Mouse (Mus musculus) stomach, postnatal 0 days (tissue): Measurements from ENCODE around the gene Nckap5l. TPM values are rescaled to one million over a fixed set of nuclear protein-coding genes. Genes with fewer than 3 reads are reported as not detected.

Experiments
- ATAC-seq: fragments of 200-750 bp; cut with Nextera tagmentation; 2 replicates; pipeline ENCODE4 v1.8.0; 2017; ENCODE audit not compliant: low FRiP score, low TSS enrichment
- DNase-seq: peaks from one replicate; pipeline ENCODE4 v3.0.0-alpha.2; 2016; ENCODE audit warnings: low spot score
- H3K27ac ChIP-seq: fragments of 300-500 bp; sonication (generic); replicated peaks from 2 replicates; pipeline ENCODE4 v1.5.1; 2014; ENCODE audit warnings: mild to moderate bottlenecking, control low read depth
- H3K27me3 ChIP-seq: fragments of 300-500 bp; sonication (generic); 2 replicates; pipeline ENCODE4 v1.6.1; 2014; ENCODE audit warnings: low read length; ENCODE audit not compliant: control insufficient read depth, insufficient read depth
- H3K36me3 ChIP-seq: fragments of 300-500 bp; sonication (generic); 2 replicates; pipeline ENCODE4 v1.6.1; 2014; ENCODE audit warnings: low read length, mixed read lengths; ENCODE audit not compliant: control insufficient read depth, insufficient read depth
- H3K4me1 ChIP-seq: fragments of 300-500 bp; sonication (generic); replicated peaks from 2 replicates; pipeline ENCODE4 v1.6.1; 2014; ENCODE audit warnings: antibody characterized with exemption; ENCODE audit not compliant: control insufficient read depth, insufficient read depth
- H3K4me2 ChIP-seq: fragments of 300-500 bp; sonication (generic); replicated peaks from 2 replicates; pipeline ENCODE4 v1.6.1; 2014; ENCODE audit warnings: low read depth, mild to moderate bottlenecking, control low read depth, moderate library complexity
- H3K4me3 ChIP-seq: fragments of 300-500 bp; sonication (generic); 2 replicates; pipeline ENCODE4 v1.5.1; 2014; ENCODE audit warnings: low read depth, low read length, control low read depth
- H3K9ac ChIP-seq: fragments of 300-500 bp; sonication (generic); 2 replicates; pipeline ENCODE4 v1.6.1; 2014; ENCODE audit warnings: mild to moderate bottlenecking, low read length, control low read depth, mixed read lengths
- H3K9me3 ChIP-seq: fragments of 300-500 bp; sonication (generic); 2 replicates; pipeline ENCODE4 v1.6.1; 2016; ENCODE audit warnings: low read length; ENCODE audit not compliant: control insufficient read depth
- CTCF ChIP-seq: IDR thresholded peaks from 2 replicates; pipeline ENCODE4 v1.5.1; 2016; ENCODE audit warnings: antibody characterized with exemption, low read depth, mild to moderate bottlenecking, moderate library complexity
- EP300 ChIP-seq: optimal IDR thresholded peaks from 2 replicates; pipeline ENCODE3; 2016; ENCODE audit warnings: antibody characterized with exemption
- WGBS: fragments of 180-500 bp; shearing (Covaris S2); extraction: QIAGEN DNeasy Blood & Tissue Kit; methylation state at CpG from one replicate; pipeline ENCODE4 v1.1.7; 2014; 5-methylcytosine and 5-hydroxymethylcytosine counted together
- polyA plus RNA-seq: library from polyadenylated mRNA; unstranded; fragments of >200 nt; fragmentation: Nextera tagmentation; extraction: Ambion mirVana; gene quantifications from 2 replicates; pipeline ENCODE4 v1.2.1, GENCODE M21; 2015

Nckap5l gene
- polyA plus RNA-seq, 1 experiment from 2014 or later, result 2.1 TPM

GRCm38 (mm10) chr15:99421676-99422075, 35.9 kb downstream of the Nckap5l start:
- H3K9ac ChIP-seq, result no peak overlapping the region
- no peak overlapping the region for H3K4me2 ChIP-seq
- H3K27me3 ChIP-seq, result no peaks in the 10 kb centered on the region
- H3K9me3 ChIP-seq, result no peaks in the 10 kb centered on the region
- no peak overlapping the region for H3K4me3 ChIP-seq
- H3K4me1 ChIP-seq, result no peaks in the 10 kb centered on the region
- peak overlapping the region; percentile 70; the same call in 1 of the 2 replicates for H3K27ac ChIP-seq
- ATAC-seq, result no peak
- no peak for TF ChIP-seq CTCF
- no peak for TF ChIP-seq EP300
- WGBS, result 78% methylated on average over 8 of the region's 8 CpGs
- peaks cover 3% of the 10 kb centered on the region; the same call in 1 of the 2 replicates for H3K36me3 ChIP-seq
- no peak for DNase-seq

DNA sequence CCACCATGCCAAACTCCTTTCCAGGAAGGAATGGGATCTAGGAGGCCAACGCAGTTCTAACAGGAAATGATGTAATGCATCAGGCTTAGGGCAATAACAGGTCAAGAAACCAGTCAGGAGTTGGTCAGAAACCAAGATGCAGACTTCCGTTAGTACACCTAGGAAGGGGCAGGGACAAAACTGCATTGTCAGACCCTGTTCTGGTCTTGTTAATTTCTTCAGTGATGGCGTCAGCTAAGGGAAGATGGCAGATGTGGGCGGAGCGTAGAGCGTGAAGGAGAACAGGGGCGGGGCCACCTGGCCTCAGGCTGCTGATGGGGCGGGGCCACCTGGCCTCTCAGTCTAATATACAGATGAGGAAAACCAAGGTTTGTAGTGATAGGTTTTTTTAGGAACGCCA, 36.4 kb downstream of the Nckap5l start:
- peak overlapping the region; percentile 70 for H3K27ac ChIP-seq
- H3K4me1 ChIP-seq, result no peaks in the 10 kb centered on the region
- DNase-seq, result peak; percentile 43
- no peaks in the 10 kb centered on the region for H3K9me3 ChIP-seq
- H3K4me2 ChIP-seq, result peak overlapping the region; percentile 27
- no peak overlapping the region for H3K4me3 ChIP-seq
- H3K27me3 ChIP-seq, result no peaks in the 10 kb centered on the region
- ATAC-seq, result peak; percentile 16; the same call in 1 of the 2 replicates
- no peaks in the 10 kb centered on the region; the same call in 1 of the 2 replicates for H3K36me3 ChIP-seq
- no peak overlapping the region for H3K9ac ChIP-seq
- TF ChIP-seq CTCF, result no peak
- no peak for TF ChIP-seq EP300
- 64% methylated on average over 9 of the region's 9 CpGs for WGBS

DNA sequence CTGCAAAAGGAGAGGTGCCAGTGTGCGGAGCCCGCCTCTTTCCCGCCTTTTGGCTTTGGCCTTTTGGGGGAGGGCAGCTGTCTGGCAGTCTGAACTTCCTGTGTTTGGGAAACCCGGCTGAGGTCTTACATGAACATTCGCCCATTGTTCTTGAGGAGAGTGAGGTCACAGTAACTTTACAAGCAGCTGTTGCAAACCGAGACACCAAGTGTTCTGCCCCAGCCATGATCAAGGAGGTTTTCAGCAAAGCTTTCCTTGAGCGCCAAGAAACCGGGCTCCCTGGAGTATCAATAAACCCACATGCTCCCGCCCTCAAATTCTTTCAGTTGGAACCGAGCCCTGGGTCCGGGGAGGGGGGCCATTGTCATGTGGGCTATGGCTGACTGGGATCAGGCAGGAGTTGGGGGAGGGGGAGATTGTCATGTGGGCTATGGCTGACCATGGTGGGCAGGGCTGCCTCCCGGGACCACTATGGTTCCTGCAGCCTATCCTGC, 37.0 kb downstream of the Nckap5l start:
- Histone ChIP-seq H3K4me2 (peak overlapping the region; percentile 27), H3K36me3 (no peaks in the 10 kb centered on the region; the same call in 1 of the 2 replicates), H3K9me3 (no peaks in the 10 kb centered on the region), H3K4me1 (no peaks in the 10 kb centered on the region), H3K9ac (no peak overlapping the region), H3K27ac (peak overlapping the region; percentile 70), H3K4me3 (no peak overlapping the region), H3K27me3 (no peaks in the 10 kb centered on the region)
- WGBS, result 5% methylated on average over 12 of the region's 12 CpGs
- peak; percentile 38 for ATAC-seq
- DNase-seq, result peak; percentile 67
- no peak for TF ChIP-seq CTCF
- no peak for TF ChIP-seq EP300

DNA sequence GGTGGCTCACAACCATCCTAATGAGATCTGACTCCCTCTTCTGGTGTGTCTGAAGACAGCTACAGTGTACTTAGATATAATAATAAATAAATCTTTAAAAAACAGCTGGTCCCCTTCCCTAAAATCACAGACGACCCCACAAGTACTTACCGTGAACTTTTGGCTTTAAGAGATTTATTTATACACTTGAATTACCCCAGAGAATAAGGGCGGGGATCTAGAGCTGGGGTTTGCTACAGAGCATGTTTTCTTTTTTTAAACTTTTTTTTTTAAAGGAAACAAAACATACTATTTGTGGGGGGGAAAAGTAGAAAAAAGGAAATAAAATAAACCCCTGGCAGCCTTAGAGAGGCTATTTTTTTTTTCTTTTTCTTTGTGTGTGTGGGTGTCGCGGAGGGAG, 37.4 kb downstream of the Nckap5l start:
- no peaks in the 10 kb centered on the region; the same call in 1 of the 2 replicates for H3K36me3 ChIP-seq
- WGBS, result 22% methylated on average over 5 of the region's 5 CpGs
- H3K27me3 ChIP-seq, result no peaks in the 10 kb centered on the region
- no peak for DNase-seq
- no peak for ATAC-seq
- H3K9ac ChIP-seq, result no peak overlapping the region
- H3K4me2 ChIP-seq, result peak overlapping the region; percentile 27; the same call in 1 of the 2 replicates
- H3K4me1 ChIP-seq, result no peaks in the 10 kb centered on the region
- H3K9me3 ChIP-seq, result no peaks in the 10 kb centered on the region
- no peak overlapping the region for H3K4me3 ChIP-seq
- no peak overlapping the region for H3K27ac ChIP-seq
- TF ChIP-seq EP300 (no peak), CTCF (peak; percentile 20; the same call in 1 of the 2 replicates)

DNA sequence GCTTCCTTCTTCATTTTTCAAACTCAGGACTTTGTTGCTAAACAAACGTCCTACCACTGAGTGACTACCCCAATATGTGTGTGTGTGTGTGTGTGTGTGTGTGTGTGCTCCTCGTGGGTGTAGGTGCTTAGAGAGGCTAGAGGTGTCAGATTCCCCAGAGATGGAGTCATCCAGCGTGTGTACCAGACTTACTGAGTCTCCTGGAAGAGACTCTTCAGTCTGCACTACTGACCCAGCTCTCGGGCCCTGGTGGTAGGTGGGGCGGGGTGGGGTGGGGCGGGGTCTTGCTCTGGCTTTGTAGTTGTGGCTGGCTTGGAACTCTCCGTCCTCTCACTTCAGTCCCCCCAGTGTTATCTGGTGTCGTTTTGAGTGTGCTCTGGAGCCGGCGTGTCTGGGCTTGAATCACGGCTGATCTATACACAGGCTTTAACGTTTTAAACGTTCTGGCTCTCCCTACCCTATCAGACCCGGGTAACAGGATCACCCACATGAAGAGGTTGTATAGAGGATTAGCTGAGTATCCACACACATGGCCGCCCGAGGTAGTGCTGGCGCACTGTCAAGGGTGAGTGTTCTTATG, 39.8 kb downstream of the Nckap5l start:
- H3K4me1 ChIP-seq, result no peaks in the 10 kb centered on the region
- H3K4me2 ChIP-seq, result no peak overlapping the region
- 24% methylated on average over 17 of the region's 17 CpGs for WGBS
- no peaks in the 10 kb centered on the region for H3K9me3 ChIP-seq
- no peaks in the 10 kb centered on the region for H3K27me3 ChIP-seq
- no peak overlapping the region for H3K27ac ChIP-seq
- no peak for ATAC-seq
- no peaks in the 10 kb centered on the region for H3K36me3 ChIP-seq
- no peak overlapping the region for H3K4me3 ChIP-seq
- no peak overlapping the region for H3K9ac ChIP-seq
- no peak for DNase-seq
- TF ChIP-seq CTCF, result no peak
- no peak for TF ChIP-seq EP300

- Histone ChIP-seq H3K27me3 (no peaks in the 10 kb centered on the region), H3K36me3 (no peaks in the 10 kb centered on the region), H3K4me2 (no peak overlapping the region), H3K9me3 (no peaks in the 10 kb centered on the region), H3K4me1 (no peaks in the 10 kb centered on the region), H3K27ac (no peak overlapping the region), H3K4me3 (no peak overlapping the region), H3K9ac (no peak overlapping the region)
- TF ChIP-seq EP300 (no peak), CTCF (no peak)
- DNase-seq, result no peak
- no peak for ATAC-seq
- WGBS, result 24% methylated on average over 4 of the region's 4 CpGs
These were observed 40.6 kb downstream of the Nckap5l start for GRCm38 (mm10) chr15:99416957-99417356.
